Mouse (Mus musculus) thymus, adult 2 months (tissue): Measurements from ENCODE around the gene Fyb.

Source experiments
- CTCF ChIP-seq: fragments of 200-500 bp; IDR thresholded peaks from 2 replicates; pipeline ENCODE4 v1.5.1; 2012; ENCODE audit warnings: mild to moderate bottlenecking, control low read depth, low read length, moderate library complexity, borderline replicate concordance; ENCODE audit not compliant: control insufficient read depth, poor library complexity, insufficient read depth; ENCODE audit errors: extremely low read depth
- POLR2A ChIP-seq: fragments of 200-500 bp; IDR thresholded peaks from 2 replicates; pipeline ENCODE4 v1.6.1; 2012; ENCODE audit warnings: mild to moderate bottlenecking, low read length, control low read depth, moderate library complexity; ENCODE audit not compliant: control insufficient read depth, poor library complexity, insufficient read depth; ENCODE audit errors: extremely low read depth

DNA sequence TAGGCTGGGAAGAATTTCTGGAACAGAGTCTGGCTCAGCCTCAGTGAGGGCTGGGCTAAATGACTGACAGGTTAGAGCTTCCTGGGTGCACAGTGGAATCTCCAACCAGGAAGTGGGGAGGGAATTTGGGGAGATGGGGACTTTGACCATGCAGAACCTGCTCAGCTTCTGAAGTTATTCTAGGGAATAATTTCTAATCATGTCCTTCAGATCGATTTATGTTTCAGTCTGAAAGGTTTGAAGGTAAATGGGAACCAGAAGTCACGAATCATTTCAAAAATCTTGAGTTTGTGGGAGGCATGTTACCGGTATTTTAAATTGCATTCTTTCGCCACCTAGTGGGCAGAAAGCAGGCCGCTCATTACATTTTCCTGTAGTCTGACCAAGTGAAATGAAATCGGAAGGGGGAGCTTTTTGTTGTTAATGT lies 103.0 kb downstream of the Fyb start:
- TF ChIP-seq CTCF (no peak), POLR2A (no peak)
